Mouse (Mus musculus): ENCODE measurements around the gene 4930430F08Rik. TPM values are rescaled to one million over a fixed set of nuclear protein-coding genes. Genes with fewer than 3 reads are reported as not detected.
"Not testable (repeated sequence)": the region's sequence is repeated elsewhere in the genome, so short reads cannot be mapped to it uniquely, and the experiment has no call there.

The 4930430F08Rik gene
- polyA plus RNA-seq (2012; rRNA removed), result 11.8 and 12.3 TPM in 2 replicates

- DNase-seq (ENCODE audit: low spot score), result no peak
These were observed at the start of gene 4930430F08Rik, which contains the start of gene 1700017N19Rik for GRCm38 (mm10) chr10:100590323-100590722. TSS of gene 4930430F08Rik (minus strand) at chr10:100590423. TSS of gene 1700017N19Rik (plus strand) at chr10:100590484.

GRCm38 (mm10) chr10:100629762-100630438, 39.7 kb upstream of the 4930430F08Rik start:
- no peak for DNase-seq (ENCODE audit: low spot score)

- DNase-seq (ENCODE audit: low spot score), result no peak
These were observed 32.3 kb upstream of the 4930430F08Rik start for GRCm38 (mm10) chr10:100622494-100622893.

- DNase-seq (ENCODE audit: low spot score), result no peak
These were observed 29.8 kb upstream of the 4930430F08Rik start for GRCm38 (mm10) chr10:100620040-100620439.

GRCm38 (mm10) chr10:100619474-100619873, 29.3 kb upstream of the 4930430F08Rik start:
- DNase-seq (ENCODE audit: low spot score), result no peak

- DNase-seq (ENCODE audit: low spot score), result no peak
These were observed 27.1 kb upstream of the 4930430F08Rik start for GRCm38 (mm10) chr10:100617233-100617903.

GRCm38 (mm10) chr10:100604254-100604653, 14.0 kb upstream of the 4930430F08Rik start:
- DNase-seq (ENCODE audit: low spot score), result no peak

GRCm38 (mm10) chr10:100603511-100603910, 13.3 kb upstream of the 4930430F08Rik start:
- DNase-seq (ENCODE audit: low spot score), result no peak

- no peak for DNase-seq (ENCODE audit: low spot score)
These were observed 8.1 kb upstream of the 4930430F08Rik start for GRCm38 (mm10) chr10:100598339-100598738.

- DNase-seq (ENCODE audit: low spot score), result peak; percentile 60
These were observed 1.3 kb downstream of the 4930430F08Rik start for GRCm38 (mm10) chr10:100588932-100589388.

GRCm38 (mm10) chr10:100588524-100588923, 1.7 kb downstream of the 4930430F08Rik start:
- DNase-seq (ENCODE audit: low spot score), result no peak

- DNase-seq (ENCODE audit: low spot score), result no peak
These were observed 6.0 kb downstream of the 4930430F08Rik start for GRCm38 (mm10) chr10:100584178-100584577.

- no peak for DNase-seq (ENCODE audit: low spot score)
These were observed 14.9 kb downstream of the 4930430F08Rik start for GRCm38 (mm10) chr10:100575294-100575693.

- DNase-seq (ENCODE audit: low spot score), result no peak
These were observed 15.6 kb downstream of the 4930430F08Rik start for GRCm38 (mm10) chr10:100574505-100575149.

- DNase-seq (ENCODE audit: low spot score), result no peak
These were observed 18.5 kb downstream of the 4930430F08Rik start for GRCm38 (mm10) chr10:100571707-100572106.

GRCm38 (mm10) chr10:100564112-100564511, 26.1 kb downstream of the 4930430F08Rik start:
- DNase-seq (ENCODE audit: low spot score), result no peak

- not testable (repeated sequence) for DNase-seq (ENCODE audit: low spot score)
These were observed 29.9 kb downstream of the 4930430F08Rik start for GRCm38 (mm10) chr10:100560194-100560883.

GRCm38 (mm10) chr10:100556566-100557175, 33.6 kb downstream of the 4930430F08Rik start:
- no peak for DNase-seq (ENCODE audit: low spot score)

- no peak for DNase-seq (ENCODE audit: low spot score)
These were observed 65.5 kb downstream of the 4930430F08Rik start for GRCm38 (mm10) chr10:100524499-100525390.

GRCm38 (mm10) chr10:100522330-100522729, 67.9 kb downstream of the 4930430F08Rik start:
- no peak for DNase-seq (ENCODE audit: low spot score)

All from urinary bladder, adult 2 months (tissue).